Mouse (Mus musculus) stomach, embryonic 16.5 days (tissue): Measurements from ENCODE around the gene Hivep3. TPM values are rescaled to one million over a fixed set of nuclear protein-coding genes. Genes with fewer than 3 reads are reported as not detected.

Experiments
- ATAC-seq: fragments of 200-750 bp; cut with Nextera tagmentation; 2 replicates; pipeline ENCODE4 v1.8.0; 2017; ENCODE audit warnings: moderate number of reproducible peaks, moderate TSS enrichment; ENCODE audit not compliant: insufficient read depth, low FRiP score
- H3K27ac ChIP-seq: fragments of 300-500 bp; sonication (generic); 2 replicates; pipeline ENCODE4 v1.5.1; 2014; ENCODE audit warnings: low read length
- H3K27me3 ChIP-seq: fragments of 300-500 bp; sonication (generic); 2 replicates; pipeline ENCODE4 v1.6.1; 2014; ENCODE audit warnings: low read length, control low read depth, mixed read lengths; ENCODE audit not compliant: control insufficient read depth, insufficient read depth
- H3K36me3 ChIP-seq: fragments of 300-500 bp; sonication (generic); 2 replicates; pipeline ENCODE4 v1.6.1; 2014; ENCODE audit warnings: low read length; ENCODE audit not compliant: control insufficient read depth, insufficient read depth
- H3K4me1 ChIP-seq: fragments of 300-500 bp; sonication (generic); 2 replicates; pipeline ENCODE4 v1.6.1; 2014; ENCODE audit warnings: low read length, control low read depth, mixed read lengths; ENCODE audit not compliant: control insufficient read depth, insufficient read depth
- H3K4me2 ChIP-seq: fragments of 300-500 bp; sonication (generic); 2 replicates; pipeline ENCODE4 v1.6.1; 2014; ENCODE audit warnings: low read depth, low read length, mixed read lengths
- H3K4me3 ChIP-seq: fragments of 300-500 bp; sonication (generic); replicated peaks from 2 replicates; pipeline ENCODE4 v1.5.1; 2014; ENCODE audit warnings: mild to moderate bottlenecking, low read length
- H3K9ac ChIP-seq: fragments of 300-500 bp; sonication (generic); 2 replicates; pipeline ENCODE4 v1.6.1; 2014; ENCODE audit warnings: low read length
- H3K9me3 ChIP-seq: fragments of 300-500 bp; sonication (generic); replicated peaks from 2 replicates; pipeline ENCODE4 v1.6.1; 2016; ENCODE audit warnings: low read length, control low read depth; ENCODE audit not compliant: control insufficient read depth
- WGBS: fragments of 180-500 bp; shearing (Covaris S2); extraction: QIAGEN DNeasy Blood & Tissue Kit; methylation state at CpG from one replicate; pipeline ENCODE4 v1.1.7; 2014; 5-methylcytosine and 5-hydroxymethylcytosine counted together
- polyA plus RNA-seq: library from polyadenylated mRNA; unstranded; fragments of >200 nt; fragmentation: Nextera tagmentation; extraction: Ambion mirVana; gene quantifications from 2 replicates; pipeline ENCODE4 v1.2.1, GENCODE M21; 2015

The Hivep3 gene
- polyA plus RNA-seq, 1 experiment from 2014 or later = 8.8 TPM

- Histone ChIP-seq H3K9me3 (no peaks in the 10 kb centered on the region), H3K4me2 (no peak overlapping the region), H3K9ac (no peak overlapping the region), H3K27ac (no peak overlapping the region), H3K27me3 (no peaks in the 10 kb centered on the region), H3K4me3 (no peak overlapping the region), H3K4me1 (no peaks in the 10 kb centered on the region), H3K36me3 (no peaks in the 10 kb centered on the region)
- ATAC-seq = no peak
- 45% methylated on average over 2 of the region's 2 CpGs for WGBS
Measured at GRCm38 (mm10) chr4:119807359-119807758, 73.8 kb downstream of the Hivep3 start.

- H3K9ac ChIP-seq = no peak overlapping the region
- H3K4me1 ChIP-seq = peaks cover 3% of the 10 kb centered on the region; the same call in 1 of the 2 replicates
- no peak overlapping the region for H3K4me3 ChIP-seq
- no peak for ATAC-seq
- no peak overlapping the region for H3K27ac ChIP-seq
- H3K4me2 ChIP-seq = no peak overlapping the region
- no peaks in the 10 kb centered on the region for H3K9me3 ChIP-seq
- WGBS = 40% methylated on average over 5 of the region's 5 CpGs
- H3K36me3 ChIP-seq = no peaks in the 10 kb centered on the region
- H3K27me3 ChIP-seq = no peaks in the 10 kb centered on the region
Measured at GRCm38 (mm10) chr4:119809245-119809644, 75.7 kb downstream of the Hivep3 start.

GRCm38 (mm10) chr4:119812775-119813174 is 79.2 kb downstream of the Hivep3 start:
- H3K4me1 ChIP-seq = peaks cover 20% of the 10 kb centered on the region

GRCm38 (mm10) chr4:119813500-119814184 is 80.1 kb downstream of the Hivep3 start:
- Histone ChIP-seq H3K9me3 (no peaks in the 10 kb centered on the region), H3K27ac (no peak overlapping the region), H3K9ac (no peak overlapping the region), H3K4me2 (peak overlapping the region; percentile 72), H3K36me3 (no peaks in the 10 kb centered on the region), H3K4me1 (peaks cover 20% of the 10 kb centered on the region), H3K27me3 (no peaks in the 10 kb centered on the region), H3K4me3 (peak overlapping the region; percentile 55; the same call in 1 of the 2 replicates)
- 34% methylated on average over 5 of the region's 12 CpGs for WGBS
- ATAC-seq = peak; percentile 65

More at GRCm38 (mm10) chr4:119812775-119813174, 79.2 kb downstream of the Hivep3 start:
- no peak for ATAC-seq
- WGBS = 12% methylated on average over 2 of the region's 2 CpGs
- Histone ChIP-seq H3K9me3 (no peaks in the 10 kb centered on the region), H3K27ac (no peak overlapping the region), H3K27me3 (no peaks in the 10 kb centered on the region), H3K9ac (peak overlapping the region; percentile 18; the same call in 1 of the 2 replicates), H3K4me3 (no peak overlapping the region), H3K36me3 (no peaks in the 10 kb centered on the region), H3K4me2 (no peak overlapping the region)

- Histone ChIP-seq H3K9me3 (no peaks in the 10 kb centered on the region), H3K36me3 (no peaks in the 10 kb centered on the region), H3K4me1 (peaks cover 20% of the 10 kb centered on the region), H3K9ac (peak overlapping the region; percentile 71), H3K4me3 (peak overlapping the region; percentile 55), H3K4me2 (peak overlapping the region; percentile 72), H3K27me3 (no peaks in the 10 kb centered on the region), H3K27ac (peak overlapping the region; percentile 58)
- whole genome bisulfite sequencing = 3% methylated on average over 47 of the region's 47 CpGs
- ATAC-seq = no peak; the same call in 1 of the 2 replicates
Measured at GRCm38 (mm10) chr4:119814185-119815132, 80.9 kb downstream of the Hivep3 start.

- no peaks in the 10 kb centered on the region for H3K9me3 ChIP-seq
- H3K4me1 ChIP-seq = peaks cover 20% of the 10 kb centered on the region
- H3K27ac ChIP-seq = peak overlapping the region; percentile 58
- H3K27me3 ChIP-seq = no peaks in the 10 kb centered on the region
- H3K4me3 ChIP-seq = peak overlapping the region; percentile 55
- peak overlapping the region; percentile 71 for H3K9ac ChIP-seq
- H3K36me3 ChIP-seq = no peaks in the 10 kb centered on the region
- no peak for ATAC-seq
- peak overlapping the region; percentile 72 for H3K4me2 ChIP-seq
- 12% methylated on average over 7 of the region's 7 CpGs for WGBS
Measured at GRCm38 (mm10) chr4:119815133-119815792, 81.7 kb downstream of the Hivep3 start.

- Histone ChIP-seq H3K27ac (peak overlapping the region; percentile 81), H3K4me2 (no peak overlapping the region)
- ATAC-seq = no peak
Measured at GRCm38 (mm10) chr4:119815793-119816161, 82.2 kb downstream of the Hivep3 start.

GRCm38 (mm10) chr4:119816620-119817356 is 83.2 kb downstream of the Hivep3 start:
- peak overlapping the region; percentile 84 for H3K27ac ChIP-seq
- no peaks in the 10 kb centered on the region for H3K9me3 ChIP-seq

More at GRCm38 (mm10) chr4:119815793-119816161, 82.2 kb downstream of the Hivep3 start:
- Histone ChIP-seq H3K36me3 (no peaks in the 10 kb centered on the region), H3K9ac (no peak overlapping the region), H3K4me1 (peaks cover 20% of the 10 kb centered on the region), H3K4me3 (no peak overlapping the region), H3K9me3 (no peaks in the 10 kb centered on the region), H3K27me3 (no peaks in the 10 kb centered on the region)

More at GRCm38 (mm10) chr4:119816620-119817356, 83.2 kb downstream of the Hivep3 start:
- peaks cover 20% of the 10 kb centered on the region for H3K4me1 ChIP-seq
- no peak overlapping the region for H3K9ac ChIP-seq
- peak overlapping the region; percentile 27; the same call in 1 of the 2 replicates for H3K4me2 ChIP-seq
- no peaks in the 10 kb centered on the region for H3K27me3 ChIP-seq
- no peak overlapping the region for H3K4me3 ChIP-seq
- peak; percentile 80 for ATAC-seq
- WGBS = 39% methylated on average over 7 of the region's 7 CpGs
- no peaks in the 10 kb centered on the region for H3K36me3 ChIP-seq
